Mouse (Mus musculus): ENCODE results near the gene Clybl. TPM values are rescaled to one million over a fixed set of nuclear protein-coding genes. Genes with fewer than 3 reads are reported as not detected.
A peak's percentile ranks its signal among the peaks of the same experiment; 100 is the strongest.

The Clybl gene
- total RNA-seq, 1 experiment from 2014 or later = 9.1 TPM

- no peak for ATAC-seq (replicated peaks in 1 of 2; ENCODE audit: insufficient read depth in 1 of 2, low FRiP score in 2 of 2, low TSS enrichment in 1 of 2, low read depth in 1 of 2, poor library complexity in 2 of 2, severe bottlenecking in 2 of 2)
Measured at GRCm38 (mm10) chr14:122271104-122271746, 89.7 kb downstream of the Clybl start.

GRCm38 (mm10) chr14:122277142-122277541 is 95.6 kb downstream of the Clybl start:
- no peak for ATAC-seq (replicated peaks in 1 of 2; ENCODE audit: insufficient read depth in 1 of 2, low FRiP score in 2 of 2, low TSS enrichment in 1 of 2, low read depth in 1 of 2, poor library complexity in 2 of 2, severe bottlenecking in 2 of 2)

DNA sequence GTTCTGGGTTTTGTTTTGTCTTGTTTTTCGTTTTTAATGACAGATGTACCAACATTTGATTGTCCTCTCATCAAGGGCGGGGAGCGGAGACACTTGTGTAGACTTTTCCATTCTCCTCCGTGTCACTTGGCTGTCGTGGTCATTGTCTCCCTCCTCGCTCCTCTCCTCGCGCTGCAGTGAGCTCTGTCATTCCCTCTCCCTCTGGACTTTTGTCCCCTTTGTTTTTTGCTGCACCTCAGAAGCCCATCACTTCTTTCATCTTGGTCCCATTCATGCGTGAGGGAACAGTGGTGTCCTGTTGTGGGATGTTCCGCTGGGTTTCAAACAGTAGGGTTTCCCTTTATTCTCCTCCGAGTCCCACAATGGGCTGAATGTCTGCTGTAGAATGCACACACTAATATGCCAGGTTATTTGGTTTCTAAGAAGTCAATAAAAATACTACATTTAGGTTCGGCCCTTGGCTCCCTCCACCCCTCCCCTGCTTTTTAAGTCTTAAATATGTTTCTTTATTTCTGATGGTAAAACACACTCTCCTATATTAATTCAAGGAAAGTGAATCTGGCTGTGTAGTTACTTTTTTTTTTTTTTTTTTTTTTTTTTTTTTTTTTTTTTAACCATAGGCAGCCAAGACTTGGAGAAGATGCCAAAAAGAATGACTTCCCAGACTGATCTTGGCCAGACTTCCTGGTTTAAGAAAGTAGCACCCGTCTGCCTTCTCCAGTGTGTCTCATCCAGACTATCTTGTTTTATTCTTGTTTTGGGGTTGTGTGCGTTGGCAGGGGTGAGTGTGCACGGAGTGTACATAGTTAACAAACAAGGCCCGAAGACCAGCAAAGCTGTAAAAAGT is 98.2 kb downstream of the Clybl start:
- no peak for ATAC-seq (replicated peaks in 1 of 2; ENCODE audit: insufficient read depth in 1 of 2, low FRiP score in 2 of 2, low TSS enrichment in 1 of 2, low read depth in 1 of 2, poor library complexity in 2 of 2, severe bottlenecking in 2 of 2)

DNA sequence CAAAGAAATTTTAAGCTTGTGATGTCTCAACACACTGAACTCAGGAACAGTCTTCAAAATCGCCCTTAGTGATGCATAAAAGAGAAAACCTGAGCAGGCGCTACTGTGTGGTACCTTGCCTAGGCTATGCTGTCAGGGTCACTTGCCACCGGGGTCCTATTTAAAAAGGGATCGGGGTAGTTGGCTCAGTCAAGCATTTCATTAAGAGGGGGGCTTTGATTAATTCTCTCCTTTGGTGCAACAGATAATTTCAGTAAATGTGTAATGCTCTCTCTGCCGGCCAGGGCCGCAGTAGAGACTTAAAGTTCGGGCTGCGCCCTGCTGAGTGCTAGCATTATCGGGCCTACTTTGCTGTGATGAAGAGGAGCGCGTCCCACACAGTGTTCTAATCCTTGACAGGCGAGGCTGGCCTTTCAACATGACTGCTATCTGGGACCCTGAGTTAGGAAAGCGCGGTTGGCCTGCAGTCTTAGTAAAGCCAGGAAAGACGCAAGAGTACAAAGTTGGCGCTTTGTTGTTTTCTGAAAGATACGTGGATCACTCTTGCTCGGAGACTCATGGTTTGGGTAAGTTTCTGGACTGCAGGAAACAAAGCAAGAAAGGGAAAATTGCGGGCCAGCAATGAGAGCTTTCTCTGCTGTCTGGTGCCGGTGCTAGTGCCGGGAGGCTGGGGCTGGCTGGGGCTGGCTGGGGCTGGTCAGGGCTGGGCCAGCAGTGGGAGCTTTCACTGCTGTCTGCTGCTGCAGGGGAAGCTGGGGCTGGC is 99.0 kb downstream of the Clybl start:
- ATAC-seq (replicated peaks in 1 of 2; ENCODE audit: insufficient read depth in 1 of 2, low FRiP score in 2 of 2, low TSS enrichment in 1 of 2, low read depth in 1 of 2, poor library complexity in 2 of 2, severe bottlenecking in 2 of 2) = no peak

DNA sequence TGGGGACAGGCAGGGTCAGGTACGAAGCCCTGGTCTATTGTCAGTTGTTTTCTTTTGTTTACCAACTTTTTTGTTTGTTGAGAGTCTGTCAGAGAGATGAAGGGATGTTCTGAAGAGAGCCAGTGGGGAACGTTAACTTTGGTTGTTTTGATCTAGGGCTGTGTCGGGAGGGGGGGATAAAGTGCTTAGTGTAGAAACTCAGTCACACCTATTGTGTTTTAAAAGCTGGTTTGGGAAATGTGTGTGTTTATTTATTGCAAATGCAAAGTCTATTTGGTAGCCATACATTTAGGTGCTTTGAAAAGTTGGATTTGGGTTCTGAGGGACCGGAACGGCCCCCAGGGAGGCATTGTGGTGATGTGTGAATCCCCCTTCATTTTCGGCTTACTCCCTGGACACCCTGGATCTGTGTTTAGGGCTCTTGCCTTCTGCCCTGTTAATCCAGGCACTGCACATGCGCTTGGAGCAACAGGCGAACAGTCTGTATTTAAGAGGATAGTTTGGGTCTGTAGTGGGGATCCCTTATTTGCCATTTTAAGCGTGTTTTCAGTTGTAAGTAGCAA is 99.6 kb downstream of the Clybl start:
- no peak for ATAC-seq (replicated peaks in 1 of 2; ENCODE audit: insufficient read depth in 1 of 2, low FRiP score in 2 of 2, low TSS enrichment in 1 of 2, low read depth in 1 of 2, poor library complexity in 2 of 2, severe bottlenecking in 2 of 2)

- no peak for ATAC-seq (replicated peaks in 1 of 2; ENCODE audit: insufficient read depth in 1 of 2, low FRiP score in 2 of 2, low TSS enrichment in 1 of 2, low read depth in 1 of 2, poor library complexity in 2 of 2, severe bottlenecking in 2 of 2)
Measured at GRCm38 (mm10) chr14:122283959-122284358, 102.5 kb downstream of the Clybl start.

DNA sequence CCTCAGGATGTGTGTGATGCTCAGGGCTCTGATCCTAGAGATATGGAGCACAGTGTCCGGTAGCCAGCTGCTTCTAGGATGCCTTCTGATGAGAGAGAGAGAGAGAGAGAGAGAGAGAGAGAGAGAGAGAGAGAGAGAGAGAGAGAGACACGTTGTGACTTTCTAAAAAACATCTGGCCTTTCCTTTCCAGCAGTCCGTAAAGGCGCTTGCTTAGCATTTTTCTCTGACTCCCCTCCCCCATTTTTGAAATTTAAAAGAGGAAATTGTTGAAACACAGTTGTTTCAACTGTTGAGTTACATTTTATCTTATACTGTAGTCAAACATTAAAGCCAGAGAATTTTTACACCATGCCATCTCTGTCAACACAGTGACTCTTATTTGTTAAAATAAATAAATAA is 114.9 kb downstream of the Clybl start:
- peak in 1 of 2 experiments; percentile 27; a peak in 1 of 4 replicates for ATAC-seq (replicated peaks in 1 of 2; ENCODE audit: insufficient read depth in 1 of 2, low FRiP score in 2 of 2, low TSS enrichment in 1 of 2, low read depth in 1 of 2, poor library complexity in 2 of 2, severe bottlenecking in 2 of 2)

GRCm38 (mm10) chr14:122296864-122297263 is 115.4 kb downstream of the Clybl start:
- no peak for ATAC-seq (replicated peaks in 1 of 2; ENCODE audit: insufficient read depth in 1 of 2, low FRiP score in 2 of 2, low TSS enrichment in 1 of 2, low read depth in 1 of 2, poor library complexity in 2 of 2, severe bottlenecking in 2 of 2)

DNA sequence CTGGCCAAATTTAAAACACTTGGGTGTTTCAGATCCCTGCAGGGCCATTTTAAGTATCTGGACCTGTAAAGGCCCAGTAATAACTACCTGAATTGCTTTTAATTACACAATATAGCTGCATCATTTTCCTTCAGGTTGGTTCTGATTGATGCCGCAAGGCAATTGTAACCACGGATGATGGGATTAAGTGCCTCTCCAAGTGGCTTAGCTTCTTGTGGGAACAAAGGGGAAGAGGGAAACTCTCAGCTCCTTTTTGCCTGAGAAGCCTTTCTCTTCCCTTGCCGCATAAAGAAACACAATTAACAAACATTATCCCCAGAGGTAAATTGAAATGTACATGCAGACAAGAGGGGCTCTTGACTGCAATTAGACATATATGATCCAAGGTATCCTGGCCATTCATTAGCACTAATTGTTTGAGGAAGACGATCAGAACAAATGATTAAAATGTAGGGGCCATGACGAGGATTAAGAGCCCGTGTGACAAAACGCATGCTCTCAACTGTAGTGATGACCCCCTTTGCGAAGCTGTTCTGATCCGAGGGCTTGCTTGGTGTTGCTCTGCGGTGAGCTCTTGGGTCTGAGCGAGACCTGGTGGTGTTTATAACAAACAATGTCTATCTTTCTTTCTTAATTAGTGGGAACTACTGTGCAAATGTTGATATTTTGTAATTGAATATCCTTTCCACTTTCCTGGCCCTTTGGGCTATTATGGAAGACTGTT is 116.0 kb downstream of the Clybl start:
- no peak for ATAC-seq (replicated peaks in 1 of 2; ENCODE audit: insufficient read depth in 1 of 2, low FRiP score in 2 of 2, low TSS enrichment in 1 of 2, low read depth in 1 of 2, poor library complexity in 2 of 2, severe bottlenecking in 2 of 2)

DNA sequence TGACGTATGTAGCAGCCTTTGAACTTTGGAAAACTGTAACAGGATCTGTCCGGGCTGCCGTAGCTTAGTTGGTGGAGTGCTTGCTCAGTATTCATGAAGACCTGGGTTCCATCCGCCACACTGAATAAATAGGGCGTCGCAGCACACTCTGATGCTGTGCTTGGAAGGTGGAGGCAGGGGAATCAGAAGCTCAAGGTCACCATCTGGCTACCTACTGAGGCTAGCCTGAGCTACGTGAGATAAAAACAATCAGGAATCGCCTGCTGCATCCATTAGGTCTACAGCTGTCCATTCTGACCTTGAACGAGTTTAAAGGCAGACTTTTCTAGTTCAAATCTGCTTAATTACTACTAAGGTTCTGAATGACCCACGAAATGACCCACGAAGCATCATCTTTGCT is 118.8 kb downstream of the Clybl start:
- no peak for ATAC-seq (replicated peaks in 1 of 2; ENCODE audit: insufficient read depth in 1 of 2, low FRiP score in 2 of 2, low TSS enrichment in 1 of 2, low read depth in 1 of 2, poor library complexity in 2 of 2, severe bottlenecking in 2 of 2)

GRCm38 (mm10) chr14:122303821-122304220 is 122.3 kb downstream of the Clybl start:
- ATAC-seq (replicated peaks in 1 of 2; ENCODE audit: insufficient read depth in 1 of 2, low FRiP score in 2 of 2, low TSS enrichment in 1 of 2, low read depth in 1 of 2, poor library complexity in 2 of 2, severe bottlenecking in 2 of 2) = peak in 1 of 2 experiments; percentile 21; a peak in 1 of 4 replicates

DNA sequence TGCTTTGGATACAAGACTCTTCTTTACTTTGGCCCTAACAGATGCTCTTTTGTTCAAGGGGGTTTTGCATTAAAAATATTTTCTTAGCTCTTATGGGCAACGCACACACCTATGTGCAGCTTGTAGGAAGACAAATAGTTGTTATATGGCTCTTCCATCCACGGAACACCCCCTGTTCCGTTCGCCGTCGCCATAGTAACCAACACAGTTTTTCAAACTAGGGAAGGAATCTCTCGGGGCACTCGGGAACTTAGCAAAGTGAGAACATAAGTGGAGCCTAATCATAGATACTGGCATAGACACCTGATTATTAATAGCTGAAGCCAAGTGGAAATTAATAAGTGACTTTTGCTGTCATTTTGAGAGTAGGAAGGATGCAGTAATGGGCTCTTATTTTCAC is 123.6 kb downstream of the Clybl start:
- ATAC-seq (replicated peaks in 1 of 2; ENCODE audit: insufficient read depth in 1 of 2, low FRiP score in 2 of 2, low TSS enrichment in 1 of 2, low read depth in 1 of 2, poor library complexity in 2 of 2, severe bottlenecking in 2 of 2) = no peak

DNA sequence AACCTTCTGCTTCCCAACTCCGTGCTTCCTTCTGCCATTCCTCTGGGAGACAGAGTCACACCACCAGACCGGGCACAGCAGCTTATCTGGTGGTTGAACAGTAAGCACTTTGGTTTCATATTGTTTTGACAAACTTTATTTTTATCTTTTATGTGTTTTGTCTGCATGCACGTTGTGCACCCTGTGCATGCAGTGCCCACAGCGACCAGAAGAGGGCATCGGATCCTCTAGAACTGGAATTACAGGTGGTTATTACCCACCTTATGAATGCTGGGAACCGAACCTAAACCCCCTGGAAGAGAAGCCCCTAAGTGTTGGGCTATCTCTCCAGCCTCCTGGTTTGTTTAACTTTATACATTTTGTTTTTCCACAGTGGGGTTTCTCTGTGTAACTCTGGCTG is 130.9 kb downstream of the Clybl start:
- no peak for ATAC-seq (replicated peaks in 1 of 2; ENCODE audit: insufficient read depth in 1 of 2, low FRiP score in 2 of 2, low TSS enrichment in 1 of 2, low read depth in 1 of 2, poor library complexity in 2 of 2, severe bottlenecking in 2 of 2)

GRCm38 (mm10) chr14:122313328-122313727 is 131.8 kb downstream of the Clybl start:
- no peak for ATAC-seq (replicated peaks in 1 of 2; ENCODE audit: insufficient read depth in 1 of 2, low FRiP score in 2 of 2, low TSS enrichment in 1 of 2, low read depth in 1 of 2, poor library complexity in 2 of 2, severe bottlenecking in 2 of 2)

DNA sequence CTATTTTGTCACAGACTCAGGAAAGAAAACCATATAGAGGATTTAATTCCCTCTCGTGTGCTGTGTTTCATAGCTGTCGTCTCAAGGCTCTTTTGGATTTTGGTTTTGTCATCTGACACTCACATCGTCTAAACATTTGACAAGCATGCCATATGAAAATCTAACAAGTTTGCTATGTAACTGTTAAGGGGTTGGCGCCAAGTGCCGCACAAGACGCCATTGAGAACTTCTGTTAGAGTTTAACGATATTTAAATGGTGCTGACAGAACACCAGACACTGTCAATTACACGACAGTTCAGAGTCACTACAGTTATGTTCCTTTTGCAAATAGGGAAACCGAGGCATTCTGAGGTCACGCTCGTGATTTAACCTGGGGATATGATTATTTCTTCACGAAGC is 134.2 kb downstream of the Clybl start:
- no peak for ATAC-seq (replicated peaks in 1 of 2; ENCODE audit: insufficient read depth in 1 of 2, low FRiP score in 2 of 2, low TSS enrichment in 1 of 2, low read depth in 1 of 2, poor library complexity in 2 of 2, severe bottlenecking in 2 of 2)

DNA sequence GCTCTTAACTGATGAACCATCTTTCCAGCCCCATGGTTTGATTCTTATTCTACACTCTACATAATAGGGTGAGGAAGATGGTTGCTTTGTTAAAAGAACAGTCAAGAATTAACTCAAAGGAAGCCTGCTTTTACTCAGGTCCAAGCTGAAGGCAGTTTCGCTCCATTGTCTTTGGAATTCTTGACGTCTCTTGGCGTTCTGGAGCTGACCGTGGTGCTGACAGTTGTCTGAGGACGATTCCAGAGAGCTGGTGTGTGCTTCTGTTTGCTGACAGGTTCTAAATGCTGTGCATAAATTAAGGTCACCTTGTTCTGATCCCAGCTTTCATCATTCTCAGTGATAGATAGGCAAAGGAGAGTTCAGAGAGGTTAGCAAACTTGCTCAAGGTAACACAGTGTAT is 140.6 kb downstream of the Clybl start:
- ATAC-seq (replicated peaks in 1 of 2; ENCODE audit: insufficient read depth in 1 of 2, low FRiP score in 2 of 2, low TSS enrichment in 1 of 2, low read depth in 1 of 2, poor library complexity in 2 of 2, severe bottlenecking in 2 of 2) = no peak

DNA sequence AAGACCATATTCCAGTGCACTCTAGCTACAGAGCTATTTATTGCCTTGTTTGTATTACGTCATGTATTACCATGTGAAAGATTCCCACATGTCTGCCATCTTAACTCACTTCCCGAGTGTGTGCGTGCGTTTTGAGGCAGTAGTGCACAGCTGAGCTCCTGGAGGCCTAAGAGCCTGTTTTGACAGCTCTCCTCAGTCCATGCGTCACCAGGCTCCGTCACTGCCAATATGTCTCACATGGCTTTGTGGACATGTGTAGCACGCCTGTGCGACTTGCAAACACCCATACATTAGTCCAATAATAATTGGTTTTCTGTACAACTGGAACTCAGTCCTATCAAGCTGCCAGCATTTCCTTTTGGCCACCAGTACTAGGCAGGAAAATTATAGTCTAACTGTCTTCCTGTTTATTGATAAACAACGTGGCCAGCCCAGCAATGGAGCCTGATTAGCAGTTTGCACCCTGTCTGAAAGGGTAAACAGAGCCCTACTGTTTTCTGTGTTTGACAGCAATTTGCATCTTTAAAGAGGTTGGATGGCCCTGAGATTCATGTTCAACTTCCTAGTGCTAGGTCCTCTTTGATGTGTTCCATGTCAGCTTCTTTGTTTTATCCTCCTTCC is 142.4 kb downstream of the Clybl start:
- no peak for ATAC-seq (replicated peaks in 1 of 2; ENCODE audit: insufficient read depth in 1 of 2, low FRiP score in 2 of 2, low TSS enrichment in 1 of 2, low read depth in 1 of 2, poor library complexity in 2 of 2, severe bottlenecking in 2 of 2)

All from hematopoietic stem cell, adult 5-6 weeks (primary cell).